Mouse (Mus musculus) right cerebral cortex, postnatal 10 days (tissue): ENCODE results near the gene Mphosph10.

Experiments used
- DNase-seq, 2 experiments: peaks; one replicate each; pipeline ENCODE4 v3.0.0; 2021; ENCODE audit warnings: low spot score in 2 of 2

Mphosph10 gene

DNA sequence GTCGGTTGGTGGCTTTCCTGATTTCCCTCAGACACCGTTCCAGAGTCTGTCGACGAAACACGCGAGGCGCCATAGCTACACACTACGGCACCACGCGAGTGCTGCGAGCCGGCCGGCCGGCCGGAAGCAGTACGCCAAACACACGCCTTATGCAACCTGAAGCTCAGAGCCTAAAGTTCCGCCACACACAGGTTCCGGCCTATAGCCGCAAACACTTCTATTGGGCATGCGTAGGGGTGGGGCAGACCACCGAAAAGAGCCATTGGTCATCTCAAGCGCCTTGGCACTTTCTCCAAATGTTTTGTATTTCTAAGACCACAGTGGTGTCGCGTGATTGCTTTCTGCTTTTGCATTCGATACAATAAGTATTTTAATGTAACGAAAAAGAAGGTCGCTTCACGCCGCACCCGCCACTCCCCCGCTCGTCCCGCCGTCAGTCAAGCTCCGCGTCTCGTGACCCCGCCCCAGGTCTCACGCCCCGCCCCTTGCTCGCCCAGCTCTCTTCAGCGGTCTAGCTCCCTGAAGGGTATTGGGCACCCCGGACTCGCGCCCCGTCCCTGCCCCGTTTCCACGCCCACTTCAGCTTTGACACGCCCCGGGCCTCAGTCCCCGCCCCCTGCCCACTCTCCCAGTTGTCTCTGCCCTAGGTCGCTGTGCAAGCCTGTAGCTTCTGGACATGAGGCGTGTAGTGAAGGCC lies at the start of gene Mphosph10, which contains the start of gene Mcee:
TSS of gene Mphosph10 (minus strand) at position 147 of the 697 bp plus-strand sequence.
TSS of gene Mcee (plus strand) at position 486 of the 697 bp plus-strand sequence.
- DNase-seq: peak; percentile 95

DNA sequence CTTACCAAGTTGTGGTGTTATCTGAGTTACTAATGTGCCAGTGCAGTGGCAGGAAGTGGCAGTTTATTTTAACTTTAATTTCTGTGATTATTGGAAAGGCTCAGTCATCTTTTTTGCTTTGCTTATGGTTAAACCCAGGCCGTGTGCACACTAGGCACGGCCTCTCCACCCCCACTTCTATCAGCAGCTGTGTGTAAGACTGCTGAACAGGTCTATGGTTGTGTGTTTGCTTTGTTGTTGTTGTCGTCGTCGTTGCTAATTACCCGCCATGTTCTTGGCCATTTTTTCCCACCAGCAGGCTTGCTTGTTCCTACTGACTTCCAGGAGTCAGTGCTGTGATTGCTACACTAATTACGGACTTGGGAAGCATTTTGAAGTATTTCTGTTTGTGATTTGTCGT lies 48.5 kb upstream of the Mphosph10 start:
- no peak for DNase-seq

DNA sequence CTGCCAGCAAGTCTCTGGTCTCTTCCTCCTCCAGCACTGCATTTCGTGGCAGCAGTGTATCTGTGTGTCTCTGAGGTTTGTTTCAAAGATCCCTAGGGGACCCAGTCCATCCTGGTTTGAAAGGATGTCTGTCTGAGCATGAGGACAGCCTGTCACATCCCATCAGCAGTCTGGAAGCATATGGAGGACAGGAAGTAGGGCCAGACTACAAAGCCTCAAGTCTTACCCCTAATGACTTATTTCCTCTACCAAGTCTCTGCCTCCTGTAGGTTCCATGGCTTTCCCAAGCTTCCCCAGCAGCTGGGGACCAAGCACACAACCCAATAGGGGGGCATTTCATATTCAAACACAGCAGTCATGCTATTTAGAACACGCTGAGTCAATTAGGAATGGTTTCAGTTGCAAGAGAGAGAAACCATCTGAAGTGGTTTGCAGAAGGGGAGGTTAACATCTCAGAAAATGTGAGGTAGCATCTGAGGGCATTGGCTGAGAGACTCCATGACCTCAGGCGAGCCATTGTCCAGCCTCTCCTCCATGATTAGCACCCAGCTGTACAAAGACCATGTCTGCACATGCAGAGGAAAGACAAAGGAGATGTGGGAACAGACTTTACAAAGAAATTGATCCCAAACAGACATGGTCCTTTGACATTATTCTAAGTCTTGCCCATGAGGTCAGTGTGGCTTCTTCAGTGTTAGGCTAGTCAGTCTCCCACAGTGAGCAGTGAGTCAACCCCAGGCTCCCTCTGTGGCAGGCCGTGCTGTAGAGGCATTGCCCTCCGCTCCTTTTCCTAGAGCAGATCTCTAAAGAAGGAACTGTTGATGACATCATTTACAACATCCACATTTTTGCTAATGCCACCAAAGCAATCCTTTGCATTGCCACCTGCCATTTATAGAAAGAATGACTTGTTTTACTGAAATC lies 47.8 kb upstream of the Mphosph10 start:
- DNase-seq: no peak

DNA sequence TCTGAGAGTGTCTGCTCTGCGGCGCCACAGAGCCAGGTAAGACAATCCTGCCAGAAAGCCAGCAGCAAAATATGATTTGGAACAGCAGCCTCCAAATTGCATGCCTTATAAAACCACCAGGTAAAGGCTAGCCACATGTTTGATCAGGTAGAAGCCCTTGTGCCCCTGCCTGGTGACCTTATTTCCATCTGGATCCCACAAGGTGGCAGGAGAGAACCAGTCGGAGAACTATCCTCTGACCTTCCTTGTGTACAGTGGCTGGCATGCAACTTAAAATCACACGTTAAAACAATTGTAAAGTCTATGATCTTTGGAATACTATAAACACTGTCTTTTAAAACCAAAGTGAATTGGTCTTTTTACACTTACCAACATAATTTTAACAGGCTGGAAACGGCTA lies 32.8 kb upstream of the Mphosph10 start:
- DNase-seq: no peak

DNA sequence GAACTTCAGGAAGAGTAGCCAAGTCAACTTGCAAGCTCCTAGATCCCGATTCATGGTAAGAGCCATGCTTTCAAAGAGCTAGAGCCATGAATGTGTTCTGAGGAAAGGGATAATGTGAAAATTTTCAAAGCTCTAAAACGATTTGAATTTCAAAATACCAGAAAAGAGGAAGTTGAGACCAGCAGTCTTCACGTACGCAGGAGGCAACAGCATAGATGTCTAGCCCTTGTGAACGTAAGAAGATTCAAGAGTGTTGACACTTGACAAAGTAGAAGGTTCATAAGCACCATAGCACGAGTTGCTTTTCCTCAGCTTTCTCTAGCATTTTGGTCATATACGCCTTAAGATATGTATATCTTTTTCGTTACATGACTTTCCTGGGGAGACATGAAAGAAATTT lies 11.9 kb upstream of the Mphosph10 start:
- DNase-seq: no peak

DNA sequence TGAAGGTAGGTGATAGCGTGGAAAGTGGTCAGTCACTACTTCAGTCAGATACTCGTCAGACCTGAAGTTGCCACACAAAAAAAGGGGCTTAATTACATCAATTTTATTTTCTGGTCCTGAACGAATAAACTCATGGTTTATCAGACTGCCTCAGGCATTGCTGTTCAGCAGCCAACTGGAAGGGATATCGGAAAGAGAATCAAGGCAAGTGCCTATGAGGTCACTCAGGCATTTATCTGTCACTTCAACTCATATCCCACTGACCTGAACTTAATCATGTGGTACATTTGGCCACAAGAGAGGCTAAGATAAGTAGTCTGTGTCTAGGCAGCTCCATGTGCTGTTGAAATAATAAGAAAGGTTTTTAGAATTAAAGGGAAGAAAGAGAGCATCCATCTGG lies 10.4 kb upstream of the Mphosph10 start:
- DNase-seq: no peak

DNA sequence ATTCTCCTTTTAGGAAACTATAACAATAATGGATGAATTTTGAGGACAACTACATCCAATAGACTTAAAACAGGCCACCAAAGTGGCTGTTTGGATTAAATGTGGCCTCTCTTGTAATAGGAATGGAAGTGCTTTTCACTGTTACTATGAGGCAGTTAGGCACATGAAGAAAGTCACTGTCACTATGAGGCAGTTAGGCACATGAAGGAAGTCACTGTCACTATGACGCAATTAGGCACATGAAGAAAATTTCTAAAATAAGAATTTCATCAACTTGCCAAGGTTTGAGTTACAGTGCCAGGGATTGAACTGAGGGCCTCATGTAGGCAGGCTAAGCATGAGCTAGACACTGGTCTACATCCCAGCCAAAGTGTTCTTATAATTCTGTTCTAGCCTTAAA lies 8.7 kb upstream of the Mphosph10 start:
- no peak for DNase-seq

DNA sequence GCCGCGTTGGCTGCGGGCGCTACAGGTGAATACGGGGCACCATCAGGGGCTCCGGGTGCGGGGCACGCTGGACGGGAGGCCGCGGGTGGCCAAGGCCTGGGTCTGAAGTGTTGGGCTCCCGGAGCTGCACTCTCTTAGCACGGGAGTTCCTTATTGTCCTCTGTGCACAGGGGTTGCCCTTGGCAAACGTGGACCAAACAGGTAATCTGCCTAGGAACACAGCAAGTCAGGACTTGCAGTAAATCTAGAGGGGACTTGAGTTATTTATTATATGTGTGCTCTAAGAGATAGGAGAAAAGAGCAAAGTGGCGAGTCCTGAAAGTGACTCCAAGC lies 717 bp upstream of the Mphosph10 start:
- DNase-seq: peak in 1 of 2 experiments; percentile 24

DNA sequence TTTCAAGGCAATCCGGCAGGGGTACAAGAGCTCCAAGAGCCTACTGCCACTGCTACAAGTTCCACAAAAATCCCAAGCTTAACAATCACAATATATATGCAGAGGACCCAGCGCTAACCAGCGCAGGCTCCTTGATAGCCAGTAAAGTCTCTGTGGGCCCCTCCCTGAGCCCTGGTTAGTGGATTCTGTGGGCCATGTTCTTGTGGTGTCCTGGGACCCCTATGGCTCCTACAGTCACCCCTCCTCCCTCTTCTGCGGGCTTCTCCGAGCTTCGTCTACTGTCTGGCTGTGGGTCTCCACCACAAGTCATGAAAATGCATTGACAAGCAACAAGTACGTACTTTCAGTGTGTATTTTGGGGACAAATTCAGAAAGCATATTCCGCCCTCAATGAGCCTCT lies 589 bp downstream of the Mphosph10 start:
- peak in 1 of 2 experiments; percentile 35 for DNase-seq

DNA sequence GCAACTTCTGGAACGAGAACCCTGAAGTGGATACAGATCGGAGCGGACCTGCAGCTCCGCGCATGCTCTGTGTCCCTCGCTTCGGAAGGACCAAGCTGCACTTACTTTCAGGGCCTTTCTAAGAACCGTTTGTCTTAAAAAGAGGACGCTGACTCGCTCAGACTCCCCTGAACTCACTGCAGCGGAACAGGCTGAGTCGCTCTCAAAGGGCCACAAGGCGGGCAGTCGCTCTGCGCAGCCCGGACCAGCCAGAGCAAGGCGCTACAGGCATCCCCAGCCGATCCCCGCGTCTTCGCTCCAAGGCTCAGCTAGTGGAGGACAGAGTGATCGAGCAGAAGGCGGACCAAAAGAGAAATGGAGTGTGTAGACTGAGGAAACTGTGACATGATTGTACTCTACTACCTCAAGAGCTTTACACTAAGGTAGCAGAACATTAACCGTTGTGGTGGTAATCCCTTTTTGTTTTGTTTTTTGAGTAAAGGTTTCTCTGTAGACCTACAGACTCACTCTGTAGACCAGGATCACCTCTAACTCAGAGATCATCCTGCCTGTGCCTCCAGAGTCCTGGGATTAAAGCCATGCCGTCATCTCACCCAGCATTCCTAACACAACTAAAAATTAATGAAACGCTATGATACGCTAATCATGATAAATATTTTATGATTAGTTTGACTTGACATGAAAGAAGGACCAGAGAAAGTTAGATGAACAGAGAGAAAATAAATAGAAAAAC lies 18.1 kb downstream of the Mphosph10 start, which contains the start of gene Fan1:
TSS of gene Fan1 (minus strand) at position 266 of the 733 bp plus-strand sequence.
- peak; percentile 91 for DNase-seq

DNA sequence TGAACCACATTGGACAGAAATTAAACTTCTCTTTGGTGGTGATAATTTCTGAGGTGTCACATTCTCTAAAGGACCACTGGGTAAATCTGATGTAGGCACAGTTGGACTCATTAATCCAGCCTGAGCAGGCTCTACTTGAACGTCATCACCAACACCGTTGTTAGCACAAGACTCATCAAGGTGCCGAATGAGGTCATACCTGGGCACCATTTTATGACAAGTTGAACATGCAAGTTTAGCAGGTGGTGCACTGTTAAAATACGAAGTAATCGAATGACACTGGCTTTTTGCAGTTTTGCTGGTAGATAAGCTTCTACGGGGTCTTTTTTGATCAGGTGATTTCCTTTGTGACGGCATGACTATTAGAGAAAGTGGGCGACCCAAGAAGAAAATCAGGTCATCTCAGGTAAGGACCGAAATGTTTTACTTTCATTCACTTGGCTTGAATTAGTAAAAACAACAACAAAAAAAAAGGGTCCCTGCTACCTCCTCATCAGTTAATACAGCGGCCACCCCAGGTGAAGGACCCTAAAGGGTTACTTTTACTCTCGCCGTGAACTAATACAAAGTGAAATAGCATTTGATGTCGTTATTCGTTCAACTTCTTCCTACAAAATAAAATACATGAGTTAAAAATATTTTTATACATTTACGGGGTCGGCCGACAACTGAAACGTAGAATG lies 18.8 kb downstream of the Mphosph10 start:
- no peak for DNase-seq

DNA sequence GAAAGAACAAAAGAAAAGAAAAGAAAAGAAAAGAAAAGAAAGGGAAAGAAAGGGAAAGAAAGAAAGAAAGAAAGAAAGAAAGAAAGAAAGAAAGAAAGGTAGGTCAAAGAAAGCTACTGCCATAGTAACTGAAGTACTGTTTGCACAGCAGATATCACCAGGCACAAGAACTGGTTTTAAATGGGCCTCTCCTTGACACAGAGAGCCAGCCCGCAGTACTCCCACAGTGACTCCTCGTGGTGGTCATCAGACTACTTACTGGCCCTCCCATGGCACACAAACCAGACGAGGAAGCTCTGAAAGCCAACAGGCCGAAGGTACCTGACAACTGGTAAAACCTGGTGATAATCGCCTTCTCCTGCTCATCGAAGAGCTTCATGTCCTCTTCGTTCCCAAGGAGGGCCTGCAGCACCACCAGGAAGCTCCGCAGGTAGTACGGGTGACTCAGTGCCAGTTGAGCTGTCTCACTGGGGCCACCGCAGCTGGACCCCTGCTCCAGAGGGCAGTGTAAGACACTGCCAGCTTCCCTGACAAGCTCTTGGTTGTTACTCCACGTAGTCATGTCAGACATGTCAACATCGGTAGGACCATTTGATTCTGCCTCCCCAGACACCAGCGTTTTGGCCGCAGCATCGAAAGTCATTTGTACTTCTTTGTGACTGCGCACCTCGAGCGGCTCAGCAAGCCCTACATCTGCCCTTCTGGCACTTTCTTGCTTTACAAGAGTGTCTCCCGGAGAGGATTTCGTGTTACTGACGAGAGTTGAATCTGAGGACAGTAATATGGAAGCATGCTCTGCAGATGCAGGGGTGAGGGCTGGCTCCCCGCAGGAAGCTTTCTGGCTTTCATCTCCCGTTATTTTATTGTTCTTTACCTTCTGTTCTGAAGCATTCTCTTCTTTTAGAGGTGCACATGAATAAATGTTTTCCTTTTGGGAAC lies 19.9 kb downstream of the Mphosph10 start:
- DNase-seq: no peak

DNA sequence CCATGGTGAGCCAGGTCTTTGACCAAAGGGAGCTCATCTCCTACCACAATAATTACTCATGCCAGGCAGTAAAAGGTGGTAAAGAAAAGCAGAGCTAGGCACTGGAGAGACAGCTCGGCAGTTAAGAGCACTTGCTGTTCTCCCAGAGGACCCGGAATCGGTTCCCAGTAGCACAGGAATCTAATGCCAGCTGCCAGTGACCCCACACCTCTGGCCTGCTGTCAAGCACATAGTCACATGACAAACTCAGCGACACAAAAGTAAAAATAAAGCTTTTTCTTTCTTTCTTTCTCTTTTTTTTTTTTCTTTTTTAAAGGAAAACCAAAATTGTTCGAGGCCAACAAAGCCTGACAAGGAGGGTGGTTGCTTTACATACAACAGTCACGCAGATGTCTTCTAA lies 22.2 kb downstream of the Mphosph10 start:
- DNase-seq: no peak

DNA sequence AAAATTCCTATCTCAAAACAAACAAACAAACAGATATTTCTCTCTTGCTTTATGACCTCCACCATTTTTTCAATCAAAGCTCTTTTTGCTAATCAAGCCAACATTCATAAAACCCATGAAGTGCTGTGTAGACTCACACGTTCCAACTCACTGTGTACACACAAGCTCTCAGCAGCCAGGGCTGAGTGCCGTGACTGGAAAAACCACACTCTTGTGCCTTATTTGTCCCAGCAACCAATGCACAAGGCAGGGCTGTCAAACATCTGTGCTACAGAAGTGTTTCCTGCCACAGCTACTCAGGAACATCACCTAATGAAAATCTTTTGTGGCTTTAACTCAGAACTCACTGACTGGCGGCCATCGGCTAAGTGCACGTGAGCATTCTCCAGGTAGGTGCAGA lies 26.2 kb downstream of the Mphosph10 start:
- no peak for DNase-seq

DNA sequence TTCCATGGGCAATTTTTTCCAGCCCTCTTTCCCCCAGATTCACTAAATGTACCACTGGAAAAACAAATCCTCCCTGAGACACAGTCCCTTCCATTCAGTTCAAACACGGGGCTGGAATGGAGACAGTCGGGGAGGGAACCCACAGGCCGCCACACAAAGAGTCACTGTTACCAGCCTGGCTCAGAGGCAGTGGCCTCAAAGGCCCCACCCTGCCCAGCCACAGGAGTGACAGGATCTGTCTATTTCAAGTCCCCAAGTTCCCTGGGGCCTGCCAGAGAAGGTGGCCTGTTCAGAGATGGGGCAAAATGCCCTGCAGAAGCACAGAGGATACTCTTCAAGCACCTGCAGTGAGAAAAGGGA lies 31.5 kb downstream of the Mphosph10 start:
- DNase-seq: peak; percentile 59 to 72

DNA sequence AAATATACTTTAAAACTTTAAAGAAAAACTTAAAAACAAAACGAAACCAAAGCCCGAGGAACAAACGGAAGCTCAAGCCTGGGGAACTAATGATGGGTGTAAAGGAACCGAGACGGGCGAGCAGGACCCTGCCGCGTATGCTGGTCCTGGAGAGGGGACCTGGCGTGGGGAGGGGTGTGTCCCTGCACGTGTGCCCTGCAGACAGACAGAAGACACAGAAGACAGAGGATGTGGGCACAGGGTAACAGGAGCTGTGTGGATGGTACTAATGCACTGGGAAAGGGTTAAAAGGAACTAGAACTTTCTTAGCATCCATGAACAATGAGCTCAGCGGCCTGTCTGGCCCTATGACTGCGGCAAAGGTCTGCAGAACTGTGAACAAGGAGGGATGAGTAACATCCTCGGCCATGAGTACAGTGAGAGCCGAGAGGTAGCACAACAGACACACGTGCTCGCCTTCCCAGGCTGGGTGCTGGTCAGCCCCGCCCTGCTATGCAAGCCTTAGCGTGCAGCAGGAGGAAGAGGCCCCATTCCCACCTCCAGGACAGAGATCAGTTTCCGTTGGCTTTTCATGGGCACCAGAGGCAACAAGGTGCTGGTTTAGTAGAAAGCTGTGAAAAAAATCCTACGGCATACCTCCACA lies 32.0 kb downstream of the Mphosph10 start:
- DNase-seq: no peak

DNA sequence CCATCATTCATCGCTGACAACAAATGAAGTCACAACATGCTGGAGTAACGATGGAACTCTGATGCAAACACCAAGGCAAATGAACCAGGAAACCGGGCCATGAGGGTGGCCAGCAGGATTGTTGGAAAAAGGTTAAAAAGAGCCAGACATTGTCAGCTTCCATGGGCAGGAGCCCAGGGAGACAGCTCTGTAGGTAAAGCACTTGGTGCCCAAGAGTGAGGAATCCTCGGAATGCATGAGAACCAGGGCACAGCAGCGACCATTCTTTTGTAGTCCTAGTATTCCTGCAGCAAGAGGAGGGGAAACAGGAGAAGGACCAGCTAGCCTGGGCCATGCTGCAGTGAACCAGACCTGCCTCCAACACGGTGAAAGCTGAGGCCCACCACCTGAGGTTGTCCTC lies 33.4 kb downstream of the Mphosph10 start:
- no peak for DNase-seq

DNA sequence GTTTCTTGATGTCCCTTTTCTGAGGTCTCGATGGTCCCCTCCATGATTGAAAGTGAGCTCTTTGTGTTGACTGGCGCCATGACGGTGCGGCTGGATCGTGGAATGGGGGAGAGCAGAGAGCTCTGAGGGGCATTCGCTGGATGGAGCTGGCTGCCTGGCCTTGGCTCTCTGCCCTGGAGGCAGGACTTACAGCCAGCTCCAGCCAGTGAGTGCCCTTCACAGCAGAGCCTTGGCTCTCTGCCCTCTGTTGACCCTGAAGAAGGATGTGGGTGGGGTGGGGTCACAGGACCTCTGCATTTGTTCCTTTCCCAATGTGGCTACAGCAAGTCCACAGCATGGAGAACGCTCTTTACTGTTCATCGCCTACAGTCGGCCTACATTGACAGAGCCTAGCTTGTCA lies 34.7 kb downstream of the Mphosph10 start:
- peak; percentile 78 to 80 for DNase-seq

DNA sequence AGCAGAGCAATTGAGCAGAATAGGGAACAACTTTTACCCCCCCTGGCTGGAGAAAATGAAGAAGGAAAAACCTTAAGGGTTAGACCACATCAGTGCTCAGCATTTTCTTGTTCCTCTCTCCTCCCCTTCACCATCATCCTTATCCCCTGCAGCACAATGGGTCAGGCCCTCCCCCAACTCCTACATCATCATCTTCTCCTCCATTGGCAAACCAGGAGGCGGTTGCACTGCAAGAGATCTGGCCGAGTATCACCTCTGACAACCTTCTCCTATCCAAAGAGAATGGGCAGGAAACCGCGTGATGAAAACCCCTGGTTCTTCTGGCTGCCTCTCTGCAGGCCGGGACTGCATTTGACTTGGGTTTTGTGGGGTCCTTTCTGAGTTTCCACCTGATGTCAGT lies 35.4 kb downstream of the Mphosph10 start:
- no peak for DNase-seq

DNA sequence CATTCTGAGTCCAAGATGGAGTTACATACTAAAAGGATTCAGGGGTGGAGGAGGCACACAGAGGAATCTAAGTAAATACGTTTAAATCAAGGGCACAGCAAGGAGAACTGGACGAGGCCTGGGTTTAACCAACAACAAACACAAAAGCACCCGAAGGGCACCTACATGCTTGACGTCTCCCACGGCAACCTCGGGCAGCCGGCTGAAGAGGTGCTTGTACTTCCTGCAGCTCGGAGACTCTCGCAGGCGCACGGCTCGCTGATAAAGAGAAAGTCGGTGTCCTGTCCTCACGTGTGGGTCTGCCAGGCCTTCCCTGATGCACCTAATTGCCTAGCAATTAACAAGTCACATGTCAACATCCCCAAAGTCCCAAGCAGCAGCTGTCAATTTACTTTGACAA lies 37.9 kb downstream of the Mphosph10 start:
- no peak for DNase-seq
